Mouse (Mus musculus) gastrocnemius, postnatal 10 days (tissue): ENCODE measurements around the gene Tmem176b. TPM values are rescaled to one million over a fixed set of nuclear protein-coding genes. Genes with fewer than 3 reads are reported as not detected.

ENCODE experiments used
- DNase-seq: peaks from one replicate; pipeline ENCODE4 v3.0.0; 2021; ENCODE audit warnings: mixed read lengths
- total RNA-seq, 2 experiments: library from RNA; stranded (reverse); gene quantifications; 2 replicates each; pipeline ENCODE4 v1.2.3; 2021

The Tmem176b gene
- total RNA-seq, 2 experiments from 2014 or later: 32.9 to 45.7 TPM

DNA sequence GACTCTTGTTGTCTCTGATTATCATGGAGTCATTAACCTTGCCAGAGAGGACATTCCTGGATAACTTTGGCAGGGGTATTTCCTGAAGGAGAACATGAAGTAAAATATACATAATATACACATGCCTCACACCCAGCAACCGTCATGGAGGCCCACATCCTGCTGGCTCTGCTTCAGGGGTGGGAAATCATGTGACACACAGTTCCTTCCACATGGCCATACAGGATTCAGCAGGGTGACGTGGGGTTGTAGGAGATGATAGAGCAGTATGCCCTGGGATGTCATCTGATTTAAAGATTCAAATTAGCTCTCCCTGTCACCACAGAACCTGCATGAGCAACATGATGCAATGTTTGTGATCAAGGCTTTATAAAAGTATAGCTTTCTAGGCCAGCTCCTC, 53.4 kb downstream of the Tmem176b start:
- no peak for DNase-seq

DNA sequence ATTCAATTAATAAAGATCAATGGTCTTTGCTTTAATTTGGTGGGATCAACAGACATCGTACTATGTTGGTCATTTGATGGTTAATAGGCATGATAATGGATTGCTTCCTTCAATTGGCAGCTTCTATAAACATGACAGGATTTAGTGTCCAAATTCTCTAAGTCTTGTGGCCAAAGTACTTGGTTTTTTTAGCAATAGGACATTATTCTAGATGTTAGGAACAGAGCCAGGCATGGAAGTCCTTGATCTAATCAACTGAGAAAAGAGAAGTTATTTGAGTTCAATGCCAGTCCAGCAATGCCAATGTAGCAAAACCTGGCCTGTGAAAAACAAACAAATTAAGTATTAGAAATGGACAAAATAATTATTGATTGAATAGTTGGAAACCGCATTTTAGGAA, 55.7 kb downstream of the Tmem176b start:
- DNase-seq: no peak

DNA sequence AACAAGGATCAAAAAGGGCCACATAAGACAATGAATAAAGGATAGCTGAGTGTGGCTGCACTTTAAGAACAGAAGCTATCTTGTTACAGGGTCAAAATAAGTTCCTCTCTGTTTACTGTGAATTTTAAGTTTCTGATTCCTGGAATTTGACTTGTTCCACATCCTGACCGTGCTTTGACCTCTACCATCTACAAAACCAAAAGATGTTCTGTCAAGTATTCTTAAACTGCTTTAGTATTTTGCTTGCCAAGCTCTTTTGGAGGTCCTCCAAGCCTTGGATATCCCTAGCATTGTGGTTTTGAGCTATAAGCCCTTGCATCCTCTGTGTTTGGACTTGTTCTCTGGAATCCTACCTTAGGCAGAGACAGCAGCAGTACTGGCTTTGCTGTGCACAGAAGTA, 56.1 kb downstream of the Tmem176b start:
- DNase-seq: no peak

DNA sequence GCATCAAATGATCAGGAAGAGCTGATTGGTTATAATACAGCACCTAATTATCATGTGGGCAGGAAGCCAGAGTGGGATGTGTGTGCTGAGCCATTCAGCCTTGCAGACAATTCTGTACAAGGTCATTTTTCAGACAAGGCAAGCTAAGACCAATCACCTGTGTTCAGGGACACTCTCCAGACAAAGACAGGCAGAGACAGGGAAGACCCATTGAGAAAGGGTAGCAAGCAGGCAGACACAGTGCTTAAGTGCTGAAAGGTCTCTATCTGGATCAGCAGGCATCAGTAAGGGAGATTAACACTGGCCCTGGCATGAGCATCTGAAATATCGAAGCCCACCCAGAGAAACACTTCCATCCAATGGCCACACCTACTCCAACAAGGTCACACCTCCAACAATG, 56.9 kb downstream of the Tmem176b start:
- no peak for DNase-seq

Other genes with a start within 250 kb of the Tmem176b start
- 10 to 100 TPM; 18.5 to 25.2 TPM for gene Repin1, start 247.6 kb downstream of the Tmem176b start, total RNA-seq
- 1 to 10 TPM in 1 of 2 experiments, not detected in 1; 5.4 TPM for gene Gm44965, start 247.6 kb downstream of the Tmem176b start, total RNA-seq
- gene Zfp775, start 239.4 kb downstream of the Tmem176b start, total RNA-seq: 1 to 10 TPM; 5.1 TPM
- gene AI854703, start 214.7 kb downstream of the Tmem176b start, total RNA-seq: under 1 TPM; 0.36 to 0.47 TPM
- gene Gimap8, start 194.3 kb downstream of the Tmem176b start, total RNA-seq: 1 to 10 TPM; 4.0 to 7.4 TPM
- 1 to 10 TPM; 2.2 to 2.3 TPM for gene Gimap9, start 165.4 kb downstream of the Tmem176b start, total RNA-seq
- 10 to 100 TPM; 13.5 to 16.5 TPM for gene Gimap4, start 156.9 kb downstream of the Tmem176b start, total RNA-seq
- gene Gimap6, start 133.3 kb downstream of the Tmem176b start, total RNA-seq: 10 to 100 TPM; 24.2 to 29.4 TPM
- gene Gm28053, start 122.9 kb downstream of the Tmem176b start, total RNA-seq: 1 to 10 TPM; 2.1 to 5.2 TPM
- not detected for gene Gimap7, start 122.9 kb downstream of the Tmem176b start, total RNA-seq
- 1 to 10 TPM; 7.9 to 9.1 TPM for gene Gimap1, start 102.4 kb downstream of the Tmem176b start, total RNA-seq
- 1 to 10 TPM; 4.9 to 7.4 TPM for gene Gimap5, start 95.3 kb downstream of the Tmem176b start, total RNA-seq
- under 1 TPM; 0.16 to 0.20 TPM for gene Gimap3, start 70.6 kb downstream of the Tmem176b start, total RNA-seq
- 10 to 100 TPM; 10.8 to 15.2 TPM for gene Tmem176a, start 577 bp downstream of the Tmem176b start, total RNA-seq
- gene Aoc1, start 31.4 kb upstream of the Tmem176b start, total RNA-seq: not detected
- not detected for gene 1600015I10Rik, start 88.4 kb upstream of the Tmem176b start, total RNA-seq
- not detected for gene Doxl2, start 133.5 kb upstream of the Tmem176b start, total RNA-seq
- not detected for gene Svs1, start 145.4 kb upstream of the Tmem176b start, total RNA-seq
- 1 to 10 TPM; 1.8 to 2.4 TPM for gene Gpnmb, start 195.1 kb upstream of the Tmem176b start, total RNA-seq
- gene Malsu1, start 232.3 kb upstream of the Tmem176b start, total RNA-seq: 10 to 100 TPM; 50.7 to 56.9 TPM